Mouse (Mus musculus): ENCODE results near the gene Gm17606. TPM values are rescaled to one million over a fixed set of nuclear protein-coding genes. Genes with fewer than 3 reads are reported as not detected.

Gm17606 gene
- polyA plus RNA-seq, 1 experiment from 2014 or later: not detected

DNA sequence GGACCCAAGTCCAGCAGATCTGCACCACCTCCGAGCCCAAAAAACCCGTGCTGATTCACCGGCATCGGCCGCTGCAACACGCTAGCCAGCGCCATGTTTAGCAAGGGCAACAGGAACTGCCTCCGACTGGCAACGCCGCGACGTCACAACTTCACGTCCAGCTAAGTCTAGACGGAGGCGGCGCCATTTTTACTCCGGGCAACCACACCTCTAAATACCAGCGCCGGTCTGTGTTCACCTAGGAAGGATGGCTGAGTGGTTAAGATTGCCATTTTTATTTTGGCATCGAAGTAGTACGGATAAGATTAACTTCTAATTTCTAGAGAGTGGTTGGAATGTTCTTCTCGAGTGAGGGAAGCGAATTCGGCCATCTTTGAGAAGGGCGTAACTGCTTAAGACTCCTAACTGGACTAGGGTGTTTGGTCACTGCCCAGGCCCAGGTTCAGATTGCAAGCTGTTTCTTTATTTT is 22.8 kb upstream of the Gm17606 start, which contains the start of gene Psmb5:
Gene Psmb5 (minus strand): TSS at position 126 of the 469 bp plus-strand sequence.
- Histone ChIP-seq H3K4me1 (ENCODE audit: insufficient read depth, low read depth, low read length) (0 out of 2 replicates have a peak, but pooled peaks cover 3% of the 10 kb centered on the region), H3K36me3 (ENCODE audit: insufficient read depth, low read length) (no peaks in the 10 kb centered on the region), H3K4me3 (ENCODE audit: low read depth, low read length) (peak within 1 kb of the TSS; percentile 74), H3K27me3 (replicated peaks; ENCODE audit: insufficient read depth, low read length) (no peaks in the 10 kb centered on the region), H3K27ac (ENCODE audit: low read length) (peak within 1 kb of the TSS; percentile 60), H3K9ac (replicated peaks; ENCODE audit: low read depth) (peak within 1 kb of the TSS; percentile 70), H3K9me3 (ENCODE audit: low read length) (no peaks in the 10 kb centered on the region), H3K4me2 (replicated peaks; ENCODE audit: low read depth, low read length) (peak within 1 kb of the TSS; percentile 79)
- DNase-seq (ENCODE audit: low spot score) (peak; percentile 96), ATAC-seq (peak; percentile 95)
- no peak for TF ChIP-seq CTCF (IDR thresholded peaks at IDR 0.05)
- TF ChIP-seq EP300 (IDR thresholded peaks at IDR 0.05): peak; percentile 60; the same call in 1 of the 2 replicates
- WGBS: under 1% methylated on average over 23 of the region's 25 CpGs

DNA sequence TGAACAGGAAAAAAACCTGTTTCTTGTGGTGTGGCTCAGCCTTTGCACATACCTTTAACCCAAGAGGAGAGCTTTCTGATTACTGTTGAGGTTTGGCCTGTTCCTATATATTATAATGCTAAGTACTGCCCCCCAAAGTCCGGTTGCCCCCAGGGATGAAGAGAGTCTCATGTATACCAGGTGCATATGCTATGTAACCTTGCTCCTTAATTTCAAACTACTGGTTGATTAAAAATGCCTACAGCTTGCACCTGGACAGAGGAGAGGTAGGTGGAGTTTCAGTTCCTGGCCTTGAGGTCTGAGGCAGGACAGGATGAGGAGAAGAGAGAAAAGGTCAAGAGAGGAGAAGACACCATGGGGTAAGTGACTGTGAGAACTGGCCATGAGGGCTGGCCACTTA is 19.6 kb upstream of the Gm17606 start, which contains the start of gene Psmb11:
Gene Psmb11 (plus strand): TSS at position 301 of the 400 bp plus-strand sequence.
- Histone ChIP-seq H3K27me3 (replicated peaks; ENCODE audit: insufficient read depth, low read length) (no peaks in the 10 kb centered on the region), H3K4me3 (ENCODE audit: low read depth, low read length) (no peak within 1 kb of the TSS), H3K9ac (replicated peaks; ENCODE audit: low read depth) (0 out of 2 replicates have a peak within 1 kb of the TSS, but pooled peaks have one; percentile 19), H3K9me3 (ENCODE audit: low read length) (no peaks in the 10 kb centered on the region), H3K4me2 (replicated peaks; ENCODE audit: low read depth, low read length) (no peak within 1 kb of the TSS), H3K4me1 (ENCODE audit: insufficient read depth, low read depth, low read length) (0 out of 2 replicates have a peak, but pooled peaks cover 3% of the 10 kb centered on the region), H3K27ac (ENCODE audit: low read length) (no peak within 1 kb of the TSS), H3K36me3 (ENCODE audit: insufficient read depth, low read length) (no peaks in the 10 kb centered on the region)
- TF ChIP-seq EP300 (IDR thresholded peaks at IDR 0.05) (no peak), CTCF (IDR thresholded peaks at IDR 0.05) (no peak)
- ATAC-seq (no peak), DNase-seq (ENCODE audit: low spot score) (no peak)
- 85% methylated on average over 1 of the region's 1 CpGs for WGBS

GRCm38 (mm10) chr14:54623334-54623733 is 17.4 kb upstream of the Gm17606 start:
- H3K27me3 ChIP-seq (replicated peaks; ENCODE audit: insufficient read depth, low read length): no peaks in the 10 kb centered on the region
- DNase-seq (ENCODE audit: low spot score): no peak

GRCm38 (mm10) chr14:54624976-54625375 is 15.8 kb upstream of the Gm17606 start:
- H3K4me3 ChIP-seq (ENCODE audit: low read depth, low read length): no peak overlapping the region
- ATAC-seq (no peak), DNase-seq (ENCODE audit: low spot score) (no peak)
- TF ChIP-seq EP300 (IDR thresholded peaks at IDR 0.05) (no peak), CTCF (IDR thresholded peaks at IDR 0.05) (no peak)
- no peaks in the 10 kb centered on the region for H3K9me3 ChIP-seq (ENCODE audit: low read length)
- H3K27ac ChIP-seq (ENCODE audit: low read length): no peak overlapping the region
- no peaks in the 10 kb centered on the region for H3K36me3 ChIP-seq (ENCODE audit: insufficient read depth, low read length)
- no peak overlapping the region for H3K4me2 ChIP-seq (replicated peaks; ENCODE audit: low read depth, low read length)
- 75% methylated on average over 10 of the region's 10 CpGs for WGBS
- H3K9ac ChIP-seq (replicated peaks; ENCODE audit: low read depth): no peak overlapping the region
- H3K4me1 ChIP-seq (ENCODE audit: insufficient read depth, low read depth, low read length): no peaks in the 10 kb centered on the region
- H3K27me3 ChIP-seq (replicated peaks; ENCODE audit: insufficient read depth, low read length): no peaks in the 10 kb centered on the region

More at GRCm38 (mm10) chr14:54623334-54623733, 17.4 kb upstream of the Gm17606 start:
- H3K9ac ChIP-seq (replicated peaks; ENCODE audit: low read depth): no peak overlapping the region
- ATAC-seq: no peak
- no peak overlapping the region for H3K4me3 ChIP-seq (ENCODE audit: low read depth, low read length)
- no peaks in the 10 kb centered on the region for H3K4me1 ChIP-seq (ENCODE audit: insufficient read depth, low read depth, low read length)
- H3K27ac ChIP-seq (ENCODE audit: low read length): no peak overlapping the region
- H3K4me2 ChIP-seq (replicated peaks; ENCODE audit: low read depth, low read length): no peak overlapping the region
- TF ChIP-seq CTCF (IDR thresholded peaks at IDR 0.05) (no peak), EP300 (IDR thresholded peaks at IDR 0.05) (no peak)
- H3K36me3 ChIP-seq (ENCODE audit: insufficient read depth, low read length): no peaks in the 10 kb centered on the region
- H3K9me3 ChIP-seq (ENCODE audit: low read length): no peaks in the 10 kb centered on the region
- 73% methylated on average over 6 of the region's 6 CpGs for WGBS

DNA sequence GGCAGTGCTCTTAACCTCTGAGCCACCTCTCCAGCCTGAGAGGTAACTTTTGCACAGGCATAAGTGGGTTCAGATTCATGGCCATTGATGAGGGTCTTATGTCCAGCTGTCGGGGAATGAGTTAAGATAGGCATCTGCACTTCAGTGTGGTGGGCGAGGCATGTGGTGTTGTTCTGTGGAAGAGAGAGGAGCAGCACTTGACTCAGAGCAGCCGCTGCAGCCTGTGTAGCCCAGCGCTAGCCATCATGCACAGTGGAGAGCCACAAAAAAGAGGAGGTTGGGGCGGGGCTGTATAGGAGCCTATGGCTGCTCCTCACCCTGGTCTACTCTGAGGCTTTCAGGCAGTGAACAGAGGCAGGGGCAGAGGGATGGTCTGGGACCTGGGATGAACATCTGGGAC is 12.6 kb upstream of the Gm17606 start:
- ATAC-seq: no peak
- H3K9me3 ChIP-seq (ENCODE audit: low read length): no peaks in the 10 kb centered on the region
- H3K4me2 ChIP-seq (replicated peaks; ENCODE audit: low read depth, low read length): no peak overlapping the region
- no peak for DNase-seq (ENCODE audit: low spot score)
- H3K9ac ChIP-seq (replicated peaks; ENCODE audit: low read depth): no peak overlapping the region
- no peaks in the 10 kb centered on the region for H3K4me1 ChIP-seq (ENCODE audit: insufficient read depth, low read depth, low read length)
- 56% methylated on average over 5 of the region's 5 CpGs for WGBS
- no peaks in the 10 kb centered on the region for H3K27me3 ChIP-seq (replicated peaks; ENCODE audit: insufficient read depth, low read length)
- TF ChIP-seq EP300 (IDR thresholded peaks at IDR 0.05): no peak
- no peak for TF ChIP-seq CTCF (IDR thresholded peaks at IDR 0.05)
- 0 out of 2 replicates have a peak, but pooled peaks cover 5% of the 10 kb centered on the region for H3K36me3 ChIP-seq (ENCODE audit: insufficient read depth, low read length)
- H3K27ac ChIP-seq (ENCODE audit: low read length): no peak overlapping the region
- H3K4me3 ChIP-seq (ENCODE audit: low read depth, low read length): no peak overlapping the region

GRCm38 (mm10) chr14:54629797-54630196 is 11.0 kb upstream of the Gm17606 start:
- Histone ChIP-seq H3K4me3 (ENCODE audit: low read depth, low read length) (no peak overlapping the region), H3K27me3 (replicated peaks; ENCODE audit: insufficient read depth, low read length) (no peaks in the 10 kb centered on the region), H3K4me2 (replicated peaks; ENCODE audit: low read depth, low read length) (no peak overlapping the region), H3K4me1 (ENCODE audit: insufficient read depth, low read depth, low read length) (no peaks in the 10 kb centered on the region), H3K9ac (replicated peaks; ENCODE audit: low read depth) (no peak overlapping the region), H3K27ac (ENCODE audit: low read length) (no peak overlapping the region), H3K9me3 (ENCODE audit: low read length) (no peaks in the 10 kb centered on the region), H3K36me3 (ENCODE audit: insufficient read depth, low read length) (0 out of 2 replicates have a peak, but pooled peaks cover 5% of the 10 kb centered on the region)
- no peak for ATAC-seq
- no peak for DNase-seq (ENCODE audit: low spot score)
- WGBS: 93% methylated on average over 2 of the region's 2 CpGs
- TF ChIP-seq EP300 (IDR thresholded peaks at IDR 0.05) (no peak), CTCF (IDR thresholded peaks at IDR 0.05) (no peak)

Measured in lung, postnatal 0 days (tissue).